Mouse (Mus musculus) heart, embryonic 15.5 days (tissue): ENCODE data around the gene Otulin. TPM values are rescaled to one million over a fixed set of nuclear protein-coding genes. Genes with fewer than 3 reads are reported as not detected.
A peak's percentile ranks its signal among the peaks of the same experiment; 100 is the strongest.

Experiments used
- ATAC-seq: fragments of 200-750 bp; cut with Nextera tagmentation; replicated peaks from 2 replicates; pipeline ENCODE4 v1.8.0; 2017; ENCODE audit warnings: low read depth, moderate TSS enrichment; ENCODE audit not compliant: insufficient number of reproducible peaks, insufficient read depth, low FRiP score
- H3K27ac ChIP-seq: fragments of 300-500 bp; sonication (generic); 2 replicates; pipeline ENCODE4 v1.5.1; 2015; ENCODE audit warnings: mild to moderate bottlenecking, inconsistent platforms
- H3K27me3 ChIP-seq: fragments of 300-500 bp; sonication (generic); 2 replicates; pipeline ENCODE4 v1.6.1; 2015; ENCODE audit warnings: inconsistent platforms
- H3K36me3 ChIP-seq: fragments of 300-500 bp; sonication (generic); 2 replicates; pipeline ENCODE4 v1.6.1; 2015; ENCODE audit warnings: mild to moderate bottlenecking, inconsistent platforms
- H3K4me1 ChIP-seq: fragments of 300-500 bp; sonication (generic); replicated peaks from 2 replicates; pipeline ENCODE4 v1.6.1; 2015; ENCODE audit warnings: inconsistent platforms
- H3K4me2 ChIP-seq: fragments of 300-500 bp; sonication (generic); 2 replicates; pipeline ENCODE4 v1.6.1; 2015; ENCODE audit warnings: inconsistent platforms, mild to moderate bottlenecking, moderate library complexity
- H3K4me3 ChIP-seq: fragments of 300-500 bp; sonication (generic); 2 replicates; pipeline ENCODE4 v1.5.1; 2015; ENCODE audit warnings: mild to moderate bottlenecking, inconsistent platforms
- H3K9ac ChIP-seq: fragments of 300-500 bp; sonication (generic); 2 replicates; pipeline ENCODE4 v1.6.1; 2015; ENCODE audit warnings: mild to moderate bottlenecking, inconsistent platforms
- H3K9me3 ChIP-seq: fragments of 300-500 bp; sonication (generic); replicated peaks from 2 replicates; pipeline ENCODE4 v1.6.1; 2016; ENCODE audit warnings: inconsistent platforms
- WGBS: fragments of 180-500 bp; shearing (Covaris S2); methylation state at CpG from one replicate; pipeline ENCODE4 v1.1.7; 2015; ENCODE audit warnings: mixed read lengths; 5-methylcytosine and 5-hydroxymethylcytosine counted together
- microRNA-seq: library from miRNA; unstranded; fragments of <30 nt; microRNA quantifications from one replicate; pipeline ENCODE4, GENCODE M21; 2016
- polyA plus RNA-seq: library from polyadenylated mRNA; unstranded; fragments of >200 nt; fragmentation: Nextera tagmentation; extraction: Ambion mirVana; gene quantifications from 2 replicates; pipeline ENCODE4 v1.2.1, GENCODE M21; 2015

Otulin gene
- polyA plus RNA-seq, 1 experiment from 2014 or later, result 24.9 TPM

GRCm38 (mm10) chr15:27497300-27497997 lies 133.0 kb downstream of the Otulin start:
- Histone ChIP-seq H3K9ac (no peak overlapping the region), H3K27me3 (no peaks in the 10 kb centered on the region), H3K4me1 (peaks cover 34% of the 10 kb centered on the region), H3K36me3 (no peaks in the 10 kb centered on the region), H3K4me2 (no peak overlapping the region), H3K4me3 (no peak overlapping the region), H3K27ac (no peak overlapping the region), H3K9me3 (no peaks in the 10 kb centered on the region)
- WGBS, result 73% methylated on average over 7 of the region's 7 CpGs
- ATAC-seq, result no peak

GRCm38 (mm10) chr15:27496596-27497299 lies 133.7 kb downstream of the Otulin start:
- Histone ChIP-seq H3K27ac (no peak overlapping the region), H3K4me1 (peaks cover 34% of the 10 kb centered on the region), H3K9me3 (no peaks in the 10 kb centered on the region), H3K27me3 (no peaks in the 10 kb centered on the region), H3K4me2 (no peak overlapping the region), H3K36me3 (no peaks in the 10 kb centered on the region), H3K4me3 (no peak overlapping the region), H3K9ac (no peak overlapping the region)
- ATAC-seq, result no peak
- 63% methylated on average over 11 of the region's 11 CpGs for WGBS

- Histone ChIP-seq H3K27me3 (no peaks in the 10 kb centered on the region), H3K27ac (no peak overlapping the region), H3K4me2 (no peak overlapping the region), H3K4me3 (no peak overlapping the region), H3K9ac (no peak overlapping the region), H3K4me1 (peaks cover 30% of the 10 kb centered on the region), H3K36me3 (no peaks in the 10 kb centered on the region), H3K9me3 (no peaks in the 10 kb centered on the region)
- 67% methylated on average over 5 of the region's 5 CpGs for WGBS
- no peak for ATAC-seq
These were observed 134.5 kb downstream of the Otulin start for GRCm38 (mm10) chr15:27495981-27496401.

GRCm38 (mm10) chr15:27493516-27493915 lies 137.0 kb downstream of the Otulin start:
- WGBS, result 22% methylated on average over 10 of the region's 10 CpGs
- H3K4me3 ChIP-seq, result no peak overlapping the region
- no peak for ATAC-seq
- no peaks in the 10 kb centered on the region for H3K27me3 ChIP-seq
- peak overlapping the region; percentile 57 for H3K27ac ChIP-seq
- H3K9ac ChIP-seq, result no peak overlapping the region
- H3K4me2 ChIP-seq, result peak overlapping the region; percentile 4; the same call in 1 of the 2 replicates
- H3K4me1 ChIP-seq, result peaks cover 30% of the 10 kb centered on the region
- H3K9me3 ChIP-seq, result no peaks in the 10 kb centered on the region
- no peaks in the 10 kb centered on the region for H3K36me3 ChIP-seq

- Histone ChIP-seq H3K27ac (no peak overlapping the region), H3K4me3 (no peak overlapping the region), H3K36me3 (no peaks in the 10 kb centered on the region), H3K9me3 (no peaks in the 10 kb centered on the region), H3K4me2 (no peak overlapping the region), H3K9ac (no peak overlapping the region), H3K4me1 (peaks cover 37% of the 10 kb centered on the region), H3K27me3 (no peaks in the 10 kb centered on the region)
- no peak for ATAC-seq
- WGBS, result 69% methylated on average over 1 of the region's 1 CpGs
These were observed 137.8 kb downstream of the Otulin start for GRCm38 (mm10) chr15:27492734-27493133.

Small RNA genes within 50 kb of the gene (microRNA-seq; reads per million reads assigned to microRNA genes)
- not detected for gene Mir7117

Other genes with a start within 250 kb of the Otulin start
- 10.2 and 10.8 TPM in 2 replicates for gene Ank, start 164.0 kb downstream of the Otulin start, polyA plus RNA-seq
- 5.3 and 10.1 TPM in 2 replicates for gene Otulinl, start 50.9 kb upstream of the Otulin start, polyA plus RNA-seq